Mouse (Mus musculus) ovary, adult 10 weeks (tissue): Measurements from ENCODE around the gene Hspa5. TPM values are rescaled to one million over a fixed set of nuclear protein-coding genes. Genes with fewer than 3 reads are reported as not detected.

Source experiments
- polyA plus RNA-seq: library from polyadenylated mRNA; stranded (reverse); fragments of 350-450 nt; fragmentation: Illumina TruSeq; extraction: RNeasy Lipid Tissue Mini Kit (QIAGEN cat#74804); gene quantifications from one replicate; pipeline ENCODE4 v1.2.3, GENCODE M21; 2014

Gene Hspa5
- 2,007 TPM for polyA plus RNA-seq

DNA sequence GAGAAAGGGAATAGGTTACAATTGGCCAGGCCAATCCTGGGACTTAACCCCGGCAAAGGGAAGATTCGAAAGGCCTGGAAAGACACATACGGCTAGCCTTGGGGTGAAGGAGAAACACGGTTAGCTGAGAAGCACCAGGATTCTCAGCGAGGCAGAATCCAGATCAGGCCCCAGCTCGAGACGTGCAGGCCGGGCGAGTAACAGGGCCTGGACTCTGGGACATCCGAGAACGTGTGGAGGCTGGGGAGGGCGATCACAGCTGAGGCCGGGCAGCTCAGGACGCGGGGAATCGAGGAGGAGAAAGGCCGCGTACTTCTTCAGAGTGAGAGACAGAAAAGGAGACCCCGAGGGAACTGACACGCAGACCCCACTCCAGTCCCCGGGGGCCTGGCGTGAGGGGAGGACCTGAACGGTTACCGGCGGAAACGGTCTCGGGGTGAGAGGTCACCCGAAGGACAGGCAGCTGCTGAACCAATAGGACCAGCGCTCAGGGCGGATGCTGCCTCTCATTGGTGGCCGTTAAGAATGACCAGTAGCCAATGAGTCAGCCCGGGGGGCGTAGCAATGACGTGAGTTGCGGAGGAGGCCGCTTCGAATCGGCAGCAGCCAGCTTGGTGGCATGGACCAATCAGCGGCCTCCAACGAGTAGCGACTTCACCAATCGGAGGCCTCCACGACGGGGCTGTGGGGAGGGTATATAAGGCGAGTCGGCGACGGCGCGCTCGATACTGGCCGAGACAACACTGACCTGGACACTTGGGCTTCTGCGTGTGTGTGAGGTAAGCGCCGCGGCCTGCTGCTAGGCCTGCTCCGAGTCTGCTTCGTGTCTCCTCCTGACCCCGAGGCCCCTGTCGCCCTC, at the start of gene Hspa5:
Gene Hspa5, plus strand, starts transcription at position 603 of the 859 bp plus-strand sequence.

DNA sequence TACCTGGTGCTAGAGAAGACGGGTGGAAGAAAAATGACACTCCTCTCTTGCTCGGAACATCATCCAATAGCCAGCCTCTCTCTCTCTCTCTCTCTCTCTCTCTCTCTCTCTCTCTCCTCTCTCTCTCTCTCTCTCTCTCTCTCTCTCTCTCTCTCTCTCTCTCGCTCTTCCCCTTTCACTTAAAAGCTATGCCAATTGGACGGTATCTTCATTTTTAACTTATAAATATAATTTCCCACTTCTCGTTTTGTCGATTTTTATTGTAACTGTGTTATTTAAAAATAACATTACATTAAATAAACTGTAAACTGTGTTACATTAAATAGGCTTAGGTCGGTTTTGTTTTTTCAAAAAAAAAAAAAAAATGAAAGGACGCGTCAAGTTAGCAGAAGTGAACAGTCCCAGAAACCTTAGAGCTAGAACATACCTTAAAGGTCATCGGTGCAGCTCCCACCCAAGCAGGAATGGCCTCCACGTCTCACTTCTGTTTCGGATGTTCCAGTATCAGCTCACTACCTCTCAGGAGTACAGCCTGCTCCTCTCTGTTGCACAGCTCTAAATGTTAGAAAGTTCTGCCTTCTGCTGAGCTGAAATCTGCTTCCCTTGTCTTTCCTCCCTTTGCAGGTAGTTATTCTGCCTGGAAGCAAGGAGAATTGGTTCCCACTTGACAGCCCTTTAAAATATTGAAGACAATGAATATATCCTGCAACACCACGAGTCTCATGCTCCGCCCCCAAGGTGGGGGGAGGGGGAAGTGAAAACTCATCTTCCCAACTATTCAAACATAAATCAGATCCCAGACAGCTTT, 17.0 kb upstream of the Hspa5 start, which contains the start of gene Gapvd1:
Gene Gapvd1, minus strand, starts transcription at position 682 of the 808 bp plus-strand sequence.

DNA sequence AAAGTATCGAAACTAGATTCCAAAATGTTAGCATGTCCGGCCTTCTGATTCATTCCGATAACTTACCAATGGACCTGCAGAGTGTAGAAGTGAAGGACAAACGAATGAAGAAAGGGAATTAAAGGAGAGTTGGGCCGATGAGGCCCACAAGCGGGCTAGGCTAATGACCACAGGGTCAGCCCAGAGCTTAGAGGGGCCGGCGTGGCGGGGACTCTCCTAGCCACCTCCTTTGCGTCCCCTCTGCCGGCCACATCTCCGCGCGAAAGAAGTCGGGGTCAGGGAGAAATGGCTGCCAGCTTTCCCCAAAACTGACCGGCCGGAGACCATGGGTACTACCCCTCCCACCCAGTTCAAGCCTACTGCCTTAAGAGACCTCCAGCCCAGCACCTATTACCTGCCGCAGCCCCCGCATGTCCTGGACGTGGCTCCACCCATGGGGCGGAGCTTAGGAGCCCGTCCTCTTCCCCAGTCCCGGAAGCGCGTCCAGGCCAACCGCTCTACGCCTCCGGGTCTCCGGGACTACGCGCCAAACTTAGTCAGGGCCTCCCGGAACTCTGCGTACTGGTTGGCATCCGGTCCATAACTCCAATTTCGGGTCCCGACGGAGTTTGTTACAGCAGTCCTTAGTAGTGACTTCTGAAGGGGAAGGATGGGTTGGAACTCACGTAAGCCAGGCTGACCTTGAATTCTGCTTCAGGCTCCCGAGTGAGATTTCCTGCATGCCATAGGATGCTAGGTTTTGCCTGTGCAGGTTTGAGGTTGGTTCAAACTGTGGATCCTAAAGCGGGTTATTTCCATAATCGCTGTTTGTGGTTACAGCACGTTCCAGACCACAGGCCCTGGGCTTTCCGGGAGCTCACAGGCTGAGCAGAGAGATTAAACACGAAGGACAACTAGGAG, 27.8 kb downstream of the Hspa5 start, which contains the start of gene Rabepk:
Gene Rabepk, minus strand, starts transcription at position 556 of the 900 bp plus-strand sequence.

DNA sequence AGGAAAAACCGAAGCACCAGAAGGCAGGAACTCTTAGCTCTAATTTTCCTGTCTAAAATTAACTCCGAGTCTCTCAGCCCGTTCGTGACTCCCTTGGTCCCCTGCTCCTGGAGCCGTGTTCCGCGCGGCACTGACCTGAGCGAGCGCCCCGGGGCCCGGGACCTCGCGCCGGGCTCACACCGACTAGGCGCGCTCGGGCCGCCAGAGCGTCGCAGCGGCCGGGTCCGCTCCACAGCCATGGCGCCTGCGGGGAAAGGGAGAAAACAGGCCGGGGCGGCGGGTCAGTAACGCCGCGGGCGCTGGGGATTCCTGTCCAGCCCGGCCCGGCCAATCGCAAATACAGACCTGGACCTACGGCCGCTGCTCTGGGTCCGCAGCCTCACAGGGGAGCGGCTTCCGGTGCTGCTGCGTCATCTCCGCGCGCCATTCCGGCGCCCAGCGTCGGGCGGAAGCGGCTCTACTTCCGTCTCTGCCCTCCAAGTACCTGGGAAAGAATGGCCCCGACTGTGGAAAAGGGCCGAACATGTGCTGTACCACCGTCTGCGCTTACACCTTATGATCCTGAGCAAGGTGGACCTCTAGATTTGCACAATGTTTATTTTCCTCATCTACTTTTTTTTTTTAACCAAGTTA, 54.2 kb downstream of the Hspa5 start, which contains the start of gene Fbxw2:
Gene Fbxw2, minus strand, starts transcription at position 485 of the 633 bp plus-strand sequence.

Other genes with a start within 250 kb of the Hspa5 start
- gene Gapvd1, start 16.7 kb upstream of the Hspa5 start, polyA plus RNA-seq, result 67.2 TPM
- gene Rabepk, start 27.9 kb downstream of the Hspa5 start, polyA plus RNA-seq, result 7.7 TPM
- 119 TPM for gene Fbxw2, start 54.3 kb downstream of the Hspa5 start, polyA plus RNA-seq
- not detected for gene Gm34653, start 61.0 kb downstream of the Hspa5 start, polyA plus RNA-seq
- 2.4 TPM for gene Cutal, start 102.4 kb downstream of the Hspa5 start, polyA plus RNA-seq
- 49.0 TPM for gene Psmd5, start 103.0 kb downstream of the Hspa5 start, polyA plus RNA-seq
- 0.11 TPM for gene Phf19, start 142.1 kb downstream of the Hspa5 start, polyA plus RNA-seq
- 0.46 TPM for gene Traf1, start 189.8 kb downstream of the Hspa5 start, polyA plus RNA-seq